Mouse (Mus musculus) midbrain, embryonic 11.5 days (tissue): ENCODE measurements at regions not wholly inside any gene's neighbourhood (a gene's known extent, or its start where the extent isn't known, plus 50 kb on each side); places are given as distances from the start of the nearest gene placed in this dataset.

Experiments used
- ATAC-seq: fragments of 200-750 bp; cut with Nextera tagmentation; 2 replicates; pipeline ENCODE4 v1.8.0; 2017; ENCODE audit warnings: moderate TSS enrichment, moderate library complexity; ENCODE audit not compliant: low FRiP score
- DNase-seq: peaks from one replicate; pipeline ENCODE4 v3.0.0; 2015; ENCODE audit warnings: low spot score; ENCODE audit errors: missing footprints
- H3K27ac ChIP-seq: fragments of 300-500 bp; sonication (generic); 2 replicates; pipeline ENCODE4 v1.5.1; 2014; ENCODE audit warnings: low read depth, low read length
- H3K27me3 ChIP-seq: fragments of 300-500 bp; sonication (generic); 2 replicates; pipeline ENCODE4 v1.6.1; 2014; ENCODE audit warnings: mild to moderate bottlenecking, low read length, moderate library complexity, mixed read lengths; ENCODE audit not compliant: control insufficient read depth, insufficient read depth
- H3K36me3 ChIP-seq: fragments of 300-500 bp; sonication (generic); 2 replicates; pipeline ENCODE4 v1.6.1; 2014; ENCODE audit warnings: mild to moderate bottlenecking, low read length, moderate library complexity, mixed read lengths; ENCODE audit not compliant: control insufficient read depth, insufficient read depth
- H3K4me1 ChIP-seq: fragments of 300-500 bp; sonication (generic); 2 replicates; pipeline ENCODE4 v1.6.1; 2014; ENCODE audit warnings: low read length; ENCODE audit not compliant: control insufficient read depth, insufficient read depth
- H3K4me2 ChIP-seq: fragments of 300-500 bp; sonication (generic); 2 replicates; pipeline ENCODE4 v1.6.1; 2014; ENCODE audit warnings: mild to moderate bottlenecking, moderate library complexity
- H3K4me3 ChIP-seq: fragments of 300-500 bp; sonication (generic); 2 replicates; pipeline ENCODE4 v1.5.1; 2014; ENCODE audit warnings: low read depth, low read length
- H3K9ac ChIP-seq: fragments of 300-500 bp; sonication (generic); 2 replicates; pipeline ENCODE4 v1.6.1; 2014; ENCODE audit warnings: low read length
- H3K9me3 ChIP-seq: fragments of 300-500 bp; sonication (generic); 2 replicates; pipeline ENCODE4 v1.6.1; 2016; ENCODE audit warnings: low read length; ENCODE audit not compliant: control insufficient read depth
- WGBS: fragments of 180-500 bp; shearing (Covaris S2); extraction: QIAGEN DNeasy Blood & Tissue Kit; methylation state at CpG from one replicate; pipeline ENCODE4 v1.1.7; 2014; 5-methylcytosine and 5-hydroxymethylcytosine counted together

GRCm38 (mm10) chr10:51911066-51911691 is 111.1 kb upstream of the Vgll2 start:
- DNase-seq = no peak
- H3K4me2 ChIP-seq = peak overlapping the region; percentile 22; the same call in 1 of the 2 replicates

GRCm38 (mm10) chr10:51912096-51912495 is 110.2 kb upstream of the Vgll2 start:
- Histone ChIP-seq H3K27me3 (0 out of 2 replicates have a peak, but pooled peaks cover 2% of the 10 kb centered on the region), H3K9me3 (no peaks in the 10 kb centered on the region), H3K27ac (no peak overlapping the region), H3K9ac (no peak overlapping the region), H3K4me1 (peaks cover 5% of the 10 kb centered on the region; the same call in 1 of the 2 replicates), H3K4me3 (no peak overlapping the region), H3K4me2 (no peak overlapping the region), H3K36me3 (no peaks in the 10 kb centered on the region)
- WGBS = 53% methylated on average over 1 of the region's 1 CpGs
- DNase-seq (no peak), ATAC-seq (no peak)

More at GRCm38 (mm10) chr10:51911066-51911691, 111.1 kb upstream of the Vgll2 start:
- no peak overlapping the region for H3K4me3 ChIP-seq
- H3K4me1 ChIP-seq = peaks cover 5% of the 10 kb centered on the region; the same call in 1 of the 2 replicates
- 9% methylated on average over 10 of the region's 10 CpGs for WGBS
- 0 out of 2 replicates have a peak, but pooled peaks cover 2% of the 10 kb centered on the region for H3K27me3 ChIP-seq
- H3K9ac ChIP-seq = no peak overlapping the region
- H3K27ac ChIP-seq = no peak overlapping the region
- peak; percentile 73 for ATAC-seq
- no peaks in the 10 kb centered on the region for H3K9me3 ChIP-seq
- no peaks in the 10 kb centered on the region for H3K36me3 ChIP-seq

- Histone ChIP-seq H3K27ac (no peak overlapping the region), H3K9ac (no peak overlapping the region), H3K36me3 (no peaks in the 10 kb centered on the region), H3K9me3 (no peaks in the 10 kb centered on the region), H3K4me3 (no peak overlapping the region), H3K4me1 (no peaks in the 10 kb centered on the region), H3K27me3 (no peaks in the 10 kb centered on the region), H3K4me2 (no peak overlapping the region)
- 79% methylated on average over 2 of the region's 2 CpGs for WGBS
- DNase-seq = no peak
- no peak for ATAC-seq
Measured at GRCm38 (mm10) chr10:51926644-51927043, 95.7 kb upstream of the Vgll2 start.

GRCm38 (mm10) chr10:51929341-51929740 is 93.0 kb upstream of the Vgll2 start:
- WGBS = 86% methylated on average over 6 of the region's 6 CpGs
- no peaks in the 10 kb centered on the region for H3K9me3 ChIP-seq
- no peak overlapping the region for H3K27ac ChIP-seq
- no peak for ATAC-seq
- H3K4me2 ChIP-seq = no peak overlapping the region
- no peak overlapping the region for H3K9ac ChIP-seq
- no peaks in the 10 kb centered on the region for H3K27me3 ChIP-seq
- DNase-seq = no peak
- H3K4me1 ChIP-seq = no peaks in the 10 kb centered on the region
- no peaks in the 10 kb centered on the region for H3K36me3 ChIP-seq
- H3K4me3 ChIP-seq = no peak overlapping the region

GRCm38 (mm10) chr10:51930266-51930665 is 92.0 kb upstream of the Vgll2 start:
- 71% methylated on average over 2 of the region's 2 CpGs for WGBS
- no peaks in the 10 kb centered on the region for H3K4me1 ChIP-seq
- ATAC-seq = no peak

GRCm38 (mm10) chr10:51930696-51931095 is 91.6 kb upstream of the Vgll2 start:
- Histone ChIP-seq H3K36me3 (no peaks in the 10 kb centered on the region), H3K27ac (no peak overlapping the region), H3K4me3 (no peak overlapping the region), H3K4me2 (no peak overlapping the region), H3K4me1 (no peaks in the 10 kb centered on the region), H3K9me3 (no peaks in the 10 kb centered on the region), H3K27me3 (no peaks in the 10 kb centered on the region), H3K9ac (no peak overlapping the region)
- WGBS = 81% methylated on average over 1 of the region's 1 CpGs
- no peak for ATAC-seq
- DNase-seq = no peak

More at GRCm38 (mm10) chr10:51930266-51930665, 92.0 kb upstream of the Vgll2 start:
- DNase-seq = no peak
- Histone ChIP-seq H3K4me2 (no peak overlapping the region), H3K9ac (no peak overlapping the region), H3K36me3 (no peaks in the 10 kb centered on the region), H3K9me3 (no peaks in the 10 kb centered on the region), H3K27ac (no peak overlapping the region), H3K4me3 (no peak overlapping the region), H3K27me3 (no peaks in the 10 kb centered on the region)

- no peak overlapping the region for H3K27ac ChIP-seq
- H3K9me3 ChIP-seq = no peaks in the 10 kb centered on the region
- H3K27me3 ChIP-seq = no peaks in the 10 kb centered on the region
- no peak overlapping the region for H3K9ac ChIP-seq
- ATAC-seq (no peak), DNase-seq (no peak)
- H3K4me2 ChIP-seq = no peak overlapping the region
- H3K36me3 ChIP-seq = no peaks in the 10 kb centered on the region
- no peak overlapping the region for H3K4me3 ChIP-seq
- WGBS = 80% methylated on average over 3 of the region's 3 CpGs
- H3K4me1 ChIP-seq = no peaks in the 10 kb centered on the region
Measured at GRCm38 (mm10) chr10:51935482-51935881, 86.8 kb upstream of the Vgll2 start.

GRCm38 (mm10) chr10:51941192-51941591 is 81.1 kb upstream of the Vgll2 start:
- DNase-seq (no peak), ATAC-seq (no peak)
- no peaks in the 10 kb centered on the region for H3K27me3 ChIP-seq
- H3K27ac ChIP-seq = no peak overlapping the region
- no peak overlapping the region for H3K9ac ChIP-seq
- no peak overlapping the region for H3K4me3 ChIP-seq
- no peaks in the 10 kb centered on the region for H3K9me3 ChIP-seq
- no peak overlapping the region for H3K4me2 ChIP-seq
- 79% methylated on average over 2 of the region's 2 CpGs for WGBS
- no peaks in the 10 kb centered on the region for H3K4me1 ChIP-seq
- no peaks in the 10 kb centered on the region for H3K36me3 ChIP-seq

GRCm38 (mm10) chr10:51945701-51946100 is 76.6 kb upstream of the Vgll2 start:
- 60% methylated on average over 4 of the region's 4 CpGs for WGBS

More at GRCm38 (mm10) chr10:51945701-51946100, 76.6 kb upstream of the Vgll2 start:
- no peaks in the 10 kb centered on the region for H3K36me3 ChIP-seq
- H3K9ac ChIP-seq = no peak overlapping the region
- no peak overlapping the region for H3K4me3 ChIP-seq
- no peak overlapping the region for H3K27ac ChIP-seq
- no peak for DNase-seq
- no peaks in the 10 kb centered on the region for H3K9me3 ChIP-seq
- H3K27me3 ChIP-seq = no peaks in the 10 kb centered on the region
- no peaks in the 10 kb centered on the region for H3K4me1 ChIP-seq
- H3K4me2 ChIP-seq = no peak overlapping the region
- ATAC-seq = no peak
